Mouse (Mus musculus) erythroblast, embryonic 14.5 days (primary cell): ENCODE measurements around the gene Zswim9. TPM values are rescaled to one million over a fixed set of nuclear protein-coding genes. Genes with fewer than 3 reads are reported as not detected.

ENCODE experiments used
- H3K27me3 ChIP-seq: 2 replicates; pipeline ENCODE4 v1.6.1; 2012; ENCODE audit warnings: inconsistent platforms; ENCODE audit not compliant: control insufficient read depth
- H3K36me3 ChIP-seq: 2 replicates; pipeline ENCODE4 v1.6.1; 2012; ENCODE audit warnings: mild to moderate bottlenecking, inconsistent platforms; ENCODE audit not compliant: control insufficient read depth
- H3K4me1 ChIP-seq: 2 replicates; pipeline ENCODE4 v1.6.1; 2012; ENCODE audit warnings: inconsistent platforms; ENCODE audit not compliant: control insufficient read depth
- H3K4me3 ChIP-seq: replicated peaks from 2 replicates; pipeline ENCODE3; 2012; ENCODE audit warnings: moderate library complexity, mild to moderate bottlenecking, inconsistent platforms
- H3K9me3 ChIP-seq: 2 replicates; pipeline ENCODE4 v1.6.1; 2012; ENCODE audit warnings: low read length, inconsistent platforms, mixed read lengths; ENCODE audit not compliant: control insufficient read depth
- GATA1 ChIP-seq: IDR thresholded peaks from 2 replicates; pipeline ENCODE4 v1.6.1; 2012; ENCODE audit warnings: low read length, inconsistent platforms, mixed read lengths
- TAL1 ChIP-seq: IDR thresholded peaks from 3 replicates; pipeline ENCODE4 v1.6.1; 2012; ENCODE audit warnings: low read length, inconsistent platforms, mixed read lengths
- polyA plus RNA-seq: library from polyadenylated mRNA; stranded (reverse); fragments of >175 nt; gene quantifications from 2 replicates; pipeline ENCODE4 v1.2.3, GENCODE M21; 2012

Zswim9 gene
- polyA plus RNA-seq, 1 experiment = 0.08 TPM

DNA sequence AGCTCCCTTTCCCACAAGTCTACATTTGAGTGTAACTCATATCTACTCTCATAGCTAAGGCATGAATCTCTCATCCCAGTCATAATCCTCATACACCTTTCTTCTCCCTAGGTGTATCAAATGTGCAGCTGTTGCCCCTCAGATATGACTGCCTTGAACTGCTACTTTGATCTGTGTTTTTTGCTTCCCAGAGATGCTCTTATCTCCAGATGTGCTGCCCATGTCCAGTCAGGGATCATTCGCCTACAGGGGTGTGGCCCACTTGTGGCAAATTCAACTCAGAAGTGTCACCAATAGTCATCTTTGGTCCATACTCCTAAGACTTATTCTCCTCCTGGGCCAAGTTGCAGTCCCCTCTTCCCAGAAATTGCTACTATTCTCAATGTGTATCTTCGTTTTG is 688 bp downstream of the Zswim9 start:
- TF ChIP-seq GATA1 (peak; percentile 29; the same call in 1 of the 2 replicates), TAL1 (peak; percentile 44; the same call in 2 of the 3 replicates)
- Histone ChIP-seq H3K9me3 (no peaks in the 10 kb centered on the region), H3K4me1 (peaks cover 38% of the 10 kb centered on the region), H3K4me3 (peak overlapping the region; percentile 65), H3K27me3 (no peaks in the 10 kb centered on the region), H3K36me3 (peaks cover 72% of the 10 kb centered on the region)

DNA sequence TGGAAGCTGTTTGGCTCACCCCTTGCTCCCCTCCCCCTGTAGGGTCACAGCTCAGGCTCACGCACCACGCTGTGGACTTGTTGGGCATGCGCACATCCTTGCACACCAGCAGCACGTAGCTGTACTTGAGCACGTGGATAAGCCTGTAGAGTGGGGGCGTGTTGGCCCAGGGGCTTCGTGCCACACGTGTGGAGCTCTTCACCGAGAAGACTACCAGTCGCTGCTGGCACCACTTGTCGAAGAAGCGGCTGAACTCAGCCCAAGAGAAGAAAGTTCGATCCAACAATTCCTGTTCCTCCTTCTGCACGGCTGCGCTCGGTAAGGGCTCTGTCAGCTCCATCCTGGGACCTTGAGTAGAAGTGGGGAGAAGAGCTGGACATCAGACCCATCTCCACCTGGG is 1.4 kb downstream of the Zswim9 start, which contains the start of gene Lig1:
Gene Lig1, plus strand, starts transcription at position 203 of the 400 bp plus-strand sequence.
- TF ChIP-seq GATA1 (no peak), TAL1 (no peak)

DNA sequence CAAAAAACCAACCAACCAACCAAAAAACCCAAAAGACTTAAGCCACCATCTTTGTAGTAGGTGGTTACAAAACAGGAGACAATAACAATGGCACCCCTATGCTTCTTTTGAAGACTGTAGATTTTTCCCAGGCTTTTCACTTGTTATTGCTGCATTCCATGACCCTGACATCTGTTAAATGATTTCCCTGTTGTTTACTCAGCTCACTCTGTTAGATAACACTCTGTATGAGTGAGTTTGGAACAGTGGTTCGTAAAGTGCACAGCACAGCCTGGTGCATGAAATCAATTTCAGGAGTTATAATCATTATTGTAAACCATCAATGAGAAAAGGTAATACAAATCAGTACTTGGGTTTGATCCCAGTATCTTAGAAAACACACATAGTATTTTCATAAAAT is 6.8 kb downstream of the Zswim9 start:
- TF ChIP-seq GATA1 = no peak
- TF ChIP-seq TAL1 = no peak
- H3K27me3 ChIP-seq = no peaks in the 10 kb centered on the region
- H3K36me3 ChIP-seq = peaks cover 37% of the 10 kb centered on the region
- no peaks in the 10 kb centered on the region for H3K9me3 ChIP-seq
- peaks cover 8% of the 10 kb centered on the region for H3K4me1 ChIP-seq
- no peak overlapping the region for H3K4me3 ChIP-seq

More for the DNA sequence above, 1.4 kb downstream of the Zswim9 start, which contains the start of gene Lig1:
- Histone ChIP-seq H3K4me3 (peak within 1 kb of the TSS; percentile 65), H3K4me1 (peaks cover 37% of the 10 kb centered on the region), H3K36me3 (peaks cover 64% of the 10 kb centered on the region), H3K9me3 (no peaks in the 10 kb centered on the region), H3K27me3 (no peaks in the 10 kb centered on the region)

DNA sequence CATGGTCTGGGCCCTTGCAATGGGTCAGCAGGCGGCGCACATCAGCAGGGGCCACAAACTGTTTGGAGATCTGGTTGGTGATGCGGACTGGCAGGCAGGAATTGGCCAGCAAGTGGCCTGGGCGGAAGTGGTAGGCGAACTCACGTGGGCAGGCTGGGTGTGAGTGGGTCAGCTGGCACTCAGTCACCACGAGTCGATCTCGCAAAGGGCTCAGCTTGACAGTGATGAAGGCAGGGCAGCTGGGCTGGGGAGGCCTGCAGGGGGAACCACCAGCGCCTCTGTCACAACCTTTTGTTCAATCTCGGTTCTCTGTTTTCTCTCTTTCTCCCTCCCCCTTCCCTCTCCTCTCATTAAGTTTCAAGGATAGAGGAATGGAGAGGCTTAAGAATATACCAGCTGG is 9.1 kb downstream of the Zswim9 start:
- no peaks in the 10 kb centered on the region for H3K4me1 ChIP-seq
- H3K4me3 ChIP-seq = no peak overlapping the region
- H3K27me3 ChIP-seq = no peaks in the 10 kb centered on the region
- no peaks in the 10 kb centered on the region for H3K9me3 ChIP-seq
- TF ChIP-seq GATA1 = no peak
- TF ChIP-seq TAL1 = no peak
- peaks cover 14% of the 10 kb centered on the region for H3K36me3 ChIP-seq

GRCm38 (mm10) chr7:13268749-13269260 is 9.7 kb downstream of the Zswim9 start:
- TF ChIP-seq TAL1 = no peak
- no peak for TF ChIP-seq GATA1
- Histone ChIP-seq H3K36me3 (peaks cover 8% of the 10 kb centered on the region), H3K27me3 (no peaks in the 10 kb centered on the region), H3K4me3 (no peak overlapping the region), H3K4me1 (no peaks in the 10 kb centered on the region), H3K9me3 (no peaks in the 10 kb centered on the region)

DNA sequence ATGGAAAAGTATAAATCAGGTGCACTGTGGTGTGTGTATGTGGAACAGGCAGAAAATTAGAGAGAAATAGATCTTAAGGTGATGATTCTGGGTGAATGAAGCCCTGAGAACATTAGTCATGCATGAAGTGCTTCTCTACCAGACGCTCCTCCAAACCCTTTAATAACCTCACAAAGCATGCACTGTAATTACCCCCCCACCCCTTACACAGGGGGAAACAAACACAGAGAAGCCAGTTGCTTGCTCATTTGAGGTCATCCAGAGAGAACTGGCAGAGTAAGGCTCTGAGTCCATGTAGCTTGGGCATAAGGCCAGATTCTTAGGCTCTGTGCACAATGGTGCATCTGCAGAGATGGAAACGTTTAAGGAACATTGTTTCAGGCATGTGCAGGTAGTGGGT is 14.1 kb downstream of the Zswim9 start:
- Histone ChIP-seq H3K9me3 (no peaks in the 10 kb centered on the region), H3K4me1 (no peaks in the 10 kb centered on the region), H3K4me3 (no peak overlapping the region), H3K27me3 (peaks cover 3% of the 10 kb centered on the region; the same call in 1 of the 2 replicates), H3K36me3 (peaks cover 3% of the 10 kb centered on the region)
- TF ChIP-seq GATA1 = no peak
- TF ChIP-seq TAL1 = no peak

GRCm38 (mm10) chr7:13263851-13264250 is 14.7 kb downstream of the Zswim9 start:
- H3K27me3 ChIP-seq = peaks cover 3% of the 10 kb centered on the region; the same call in 1 of the 2 replicates
- H3K36me3 ChIP-seq = no peaks in the 10 kb centered on the region
- no peaks in the 10 kb centered on the region for H3K4me1 ChIP-seq
- TF ChIP-seq GATA1 (no peak), TAL1 (no peak)
- no peaks in the 10 kb centered on the region for H3K9me3 ChIP-seq
- no peak overlapping the region for H3K4me3 ChIP-seq

- H3K9me3 ChIP-seq = no peaks in the 10 kb centered on the region
- H3K4me1 ChIP-seq = no peaks in the 10 kb centered on the region
- no peak overlapping the region for H3K4me3 ChIP-seq
- no peaks in the 10 kb centered on the region for H3K36me3 ChIP-seq
- peaks cover 3% of the 10 kb centered on the region; the same call in 1 of the 2 replicates for H3K27me3 ChIP-seq
- no peak for TF ChIP-seq GATA1
- TF ChIP-seq TAL1 = no peak
Observed at GRCm38 (mm10) chr7:13260746-13261700, 17.5 kb downstream of the Zswim9 start.

GRCm38 (mm10) chr7:13212720-13213119 is 65.8 kb downstream of the Zswim9 start, which contains the start of gene Vmn1r89:
TSS of gene Vmn1r89 (plus strand) at chr7:13213020.
- H3K4me3 ChIP-seq = no peak within 1 kb of the TSS
- 0 out of 2 replicates have a peak, but pooled peaks cover 2% of the 10 kb centered on the region for H3K9me3 ChIP-seq
- no peaks in the 10 kb centered on the region for H3K36me3 ChIP-seq
- H3K27me3 ChIP-seq = no peaks in the 10 kb centered on the region
- H3K4me1 ChIP-seq = no peaks in the 10 kb centered on the region
- no peak for TF ChIP-seq TAL1
- no peak for TF ChIP-seq GATA1

Other genes with a start within 250 kb of the Zswim9 start
- 39.9 and 103 TPM in 2 replicates for gene Chmp2a, start 243.9 kb downstream of the Zswim9 start, polyA plus RNA-seq
- gene Ube2m, start 240.4 kb downstream of the Zswim9 start, polyA plus RNA-seq = 22.8 and 28.8 TPM in 2 replicates
- gene Mzf1, start 224.0 kb downstream of the Zswim9 start, polyA plus RNA-seq = 0.03 TPM in 2 replicates
- 0.06 TPM in 1 of 2 replicates, not detected in the other for gene Vmn1r85, start 183.5 kb downstream of the Zswim9 start, polyA plus RNA-seq
- gene Vmn1r86, start 158.8 kb downstream of the Zswim9 start, polyA plus RNA-seq = not detected in 2 replicates
- gene Vmn1r87, start 138.6 kb downstream of the Zswim9 start, polyA plus RNA-seq = 0.04 TPM in 1 of 2 replicates, not detected in the other
- not detected in 2 replicates for gene Vmn1r88, start 119.2 kb downstream of the Zswim9 start, polyA plus RNA-seq
- gene Vmn1r89, start 65.7 kb downstream of the Zswim9 start, polyA plus RNA-seq = not detected in 2 replicates
- gene Lig1, start 1.4 kb downstream of the Zswim9 start, polyA plus RNA-seq = 35.4 and 41.1 TPM in 2 replicates
- gene Pla2g4c, start 45.9 kb upstream of the Zswim9 start, polyA plus RNA-seq = 0.05 and 0.06 TPM in 2 replicates
- gene Cabp5, start 119.4 kb upstream of the Zswim9 start, polyA plus RNA-seq = 0.02 TPM in 1 of 2 replicates, not detected in the other
- gene Bsph1, start 172.1 kb upstream of the Zswim9 start, polyA plus RNA-seq = not detected in 2 replicates